Mouse (Mus musculus) hindbrain, embryonic 11.5 days (tissue): Measurements from ENCODE around the gene Olfr1112. TPM values are rescaled to one million over a fixed set of nuclear protein-coding genes. Genes with fewer than 3 reads are reported as not detected.
"Not testable (repeated sequence)": the region's sequence is repeated elsewhere in the genome, so short reads cannot be mapped to it uniquely, and the experiment has no call there.

Source experiments
- ATAC-seq: fragments of 200-750 bp; cut with Nextera tagmentation; 2 replicates; pipeline ENCODE4 v1.8.0; 2017; ENCODE audit warnings: mild to moderate bottlenecking, moderate TSS enrichment, moderate library complexity; ENCODE audit not compliant: low FRiP score
- DNase-seq: peaks from one replicate; pipeline ENCODE4 v3.0.0-alpha.2; 2015; ENCODE audit warnings: low spot score
- H3K27ac ChIP-seq: fragments of 300-500 bp; sonication (generic); 2 replicates; pipeline ENCODE4 v1.5.1; 2014; ENCODE audit warnings: mild to moderate bottlenecking, low read depth, low read length
- H3K27me3 ChIP-seq: fragments of 300-500 bp; sonication (generic); 2 replicates; pipeline ENCODE4 v1.6.1; 2014; ENCODE audit warnings: mild to moderate bottlenecking, low read length, moderate library complexity, mixed read lengths; ENCODE audit not compliant: control insufficient read depth, insufficient read depth
- H3K36me3 ChIP-seq: fragments of 300-500 bp; sonication (generic); 2 replicates; pipeline ENCODE4 v1.6.1; 2014; ENCODE audit warnings: mild to moderate bottlenecking, low read length, moderate library complexity, mixed read lengths; ENCODE audit not compliant: control insufficient read depth, insufficient read depth
- H3K4me1 ChIP-seq: fragments of 300-500 bp; sonication (generic); replicated peaks from 2 replicates; pipeline ENCODE4 v1.6.1; 2014; ENCODE audit warnings: low read length, mixed read lengths; ENCODE audit not compliant: control insufficient read depth, insufficient read depth
- H3K4me2 ChIP-seq: fragments of 300-500 bp; sonication (generic); replicated peaks from 2 replicates; pipeline ENCODE4 v1.6.1; 2014; ENCODE audit warnings: mild to moderate bottlenecking, low read depth, low read length
- H3K4me3 ChIP-seq: fragments of 300-500 bp; sonication (generic); 2 replicates; pipeline ENCODE4 v1.5.1; 2014; ENCODE audit warnings: low read depth, low read length
- H3K9ac ChIP-seq: fragments of 300-500 bp; sonication (generic); 2 replicates; pipeline ENCODE4 v1.6.1; 2014; ENCODE audit warnings: low read depth, low read length
- H3K9me3 ChIP-seq: fragments of 300-500 bp; sonication (generic); 2 replicates; pipeline ENCODE4 v1.6.1; 2016; ENCODE audit warnings: low read length; ENCODE audit not compliant: control insufficient read depth
- WGBS: fragments of 180-500 bp; shearing (Covaris S2); extraction: QIAGEN DNeasy Blood & Tissue Kit; methylation state at CpG from one replicate; pipeline ENCODE4 v1.1.7; 2014; 5-methylcytosine and 5-hydroxymethylcytosine counted together
- polyA plus RNA-seq: library from polyadenylated mRNA; unstranded; fragments of >200 nt; fragmentation: Nextera tagmentation; extraction: Ambion mirVana; gene quantifications from 2 replicates; pipeline ENCODE4 v1.2.1, GENCODE M21; 2014

Gene Olfr1112
- polyA plus RNA-seq: not detected in 2 replicates

DNA sequence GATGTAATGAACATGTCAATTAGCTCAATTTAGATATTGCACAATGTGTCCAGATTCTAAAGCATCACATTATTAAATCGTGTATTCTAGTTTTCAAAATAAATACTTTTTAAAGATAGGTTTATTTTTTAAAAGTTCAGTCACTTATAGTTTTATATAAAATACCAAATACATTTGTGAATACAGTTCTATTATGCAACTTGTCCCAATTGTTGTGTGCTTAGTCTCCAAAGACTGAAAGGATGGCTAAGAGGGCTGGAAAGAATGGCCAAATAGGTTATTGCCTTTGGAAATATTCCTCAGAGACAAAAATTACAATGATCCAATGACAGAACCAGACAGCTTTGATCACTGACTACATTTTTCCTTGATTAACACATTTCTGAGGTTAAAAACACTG lies at the start of gene Olfr1112:
Gene Olfr1112 (plus strand): TSS at position 301 of the 400 bp plus-strand sequence.
- WGBS: 91% methylated on average over 1 of the region's 1 CpGs
- Histone ChIP-seq H3K9ac (no peak within 1 kb of the TSS), H3K9me3 (no peaks in the 10 kb centered on the region), H3K4me3 (no peak within 1 kb of the TSS), H3K27ac (no peak within 1 kb of the TSS), H3K36me3 (no peaks in the 10 kb centered on the region), H3K4me2 (no peak within 1 kb of the TSS), H3K4me1 (no peaks in the 10 kb centered on the region), H3K27me3 (no peaks in the 10 kb centered on the region)
- ATAC-seq: no peak
- no peak for DNase-seq

- WGBS: 84% methylated on average over 1 of the region's 1 CpGs
- no peak for DNase-seq
- Histone ChIP-seq H3K27ac (no peak within 1 kb of the TSS), H3K36me3 (no peaks in the 10 kb centered on the region), H3K4me2 (no peak within 1 kb of the TSS), H3K9ac (no peak within 1 kb of the TSS), H3K4me3 (no peak within 1 kb of the TSS), H3K27me3 (no peaks in the 10 kb centered on the region), H3K4me1 (no peaks in the 10 kb centered on the region), H3K9me3 (no peaks in the 10 kb centered on the region)
- no peak for ATAC-seq
These were observed 47.4 kb upstream of the Olfr1112 start, which contains the start of gene Olfr1110 for GRCm38 (mm10) chr2:87140200-87140599. Gene Olfr1110, minus strand, starts transcription at chr2:87140300.

GRCm38 (mm10) chr2:87152524-87152923 lies 35.1 kb upstream of the Olfr1112 start, which contains the start of gene Olfr1111:
Gene Olfr1111, minus strand, starts transcription at chr2:87152624.
- ATAC-seq (no peak), DNase-seq (no peak)
- no peak within 1 kb of the TSS for H3K27ac ChIP-seq
- H3K4me3 ChIP-seq: no peak within 1 kb of the TSS
- no peak within 1 kb of the TSS for H3K9ac ChIP-seq
- H3K27me3 ChIP-seq: no peaks in the 10 kb centered on the region
- H3K9me3 ChIP-seq: no peaks in the 10 kb centered on the region
- H3K4me2 ChIP-seq: no peak within 1 kb of the TSS
- H3K36me3 ChIP-seq: no peaks in the 10 kb centered on the region
- no peaks in the 10 kb centered on the region for H3K4me1 ChIP-seq

GRCm38 (mm10) chr2:87167731-87168130 lies 19.9 kb upstream of the Olfr1112 start:
- H3K4me3 ChIP-seq, H3K4me2 ChIP-seq, ATAC-seq, H3K4me1 ChIP-seq, H3K9ac ChIP-seq, H3K27me3 ChIP-seq, H3K27ac ChIP-seq, DNase-seq, H3K36me3 ChIP-seq, H3K9me3 ChIP-seq: not testable (repeated sequence)
- WGBS: 85% methylated on average over 2 of the region's 2 CpGs

DNA sequence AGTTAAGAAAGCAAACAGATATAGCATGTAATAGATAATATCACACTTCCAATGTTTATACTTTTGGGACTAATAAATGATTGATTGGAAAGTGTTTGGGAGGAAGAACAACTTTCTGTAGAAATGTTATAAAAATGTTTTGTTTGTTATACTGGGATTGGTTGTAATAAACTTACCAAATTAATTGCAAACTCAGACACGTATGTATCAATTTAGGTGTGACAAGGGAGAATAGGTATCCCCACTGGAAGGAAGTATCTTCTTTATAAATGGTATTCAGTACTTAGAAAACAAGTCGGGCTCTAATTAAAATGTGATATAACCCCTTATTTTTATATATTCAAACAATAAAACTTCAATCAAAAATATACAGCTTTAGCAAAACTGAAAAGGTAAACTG lies 21.1 kb downstream of the Olfr1112 start, which contains the start of gene Olfr1113:
Gene Olfr1113 (plus strand): TSS at position 301 of the 400 bp plus-strand sequence.
- Histone ChIP-seq H3K9me3 (no peaks in the 10 kb centered on the region), H3K4me2 (no peak within 1 kb of the TSS), H3K27me3 (no peaks in the 10 kb centered on the region), H3K36me3 (no peaks in the 10 kb centered on the region), H3K27ac (no peak within 1 kb of the TSS), H3K9ac (no peak within 1 kb of the TSS), H3K4me3 (no peak within 1 kb of the TSS), H3K4me1 (no peaks in the 10 kb centered on the region)
- 86% methylated on average over 2 of the region's 2 CpGs for WGBS
- ATAC-seq: no peak
- no peak for DNase-seq

Other genes with a start within 250 kb of the Olfr1112 start
- gene Olfr1099, start 227.1 kb upstream of the Olfr1112 start, polyA plus RNA-seq: not detected in 2 replicates
- gene Olfr1100, start 207.8 kb upstream of the Olfr1112 start, polyA plus RNA-seq: not detected in 2 replicates
- gene Olfr1101, start 196.6 kb upstream of the Olfr1112 start, polyA plus RNA-seq: not detected in 2 replicates
- gene Olfr1102, start 189.4 kb upstream of the Olfr1112 start, polyA plus RNA-seq: not detected in 2 replicates
- not detected in 2 replicates for gene Olfr1104, start 160.7 kb upstream of the Olfr1112 start, polyA plus RNA-seq
- not detected in 2 replicates for gene Olfr1105, start 151.3 kb upstream of the Olfr1112 start, polyA plus RNA-seq
- gene Olfr1106, start 135.5 kb upstream of the Olfr1112 start, polyA plus RNA-seq: not detected in 2 replicates
- gene Olfr1107, start 112.0 kb upstream of the Olfr1112 start, polyA plus RNA-seq: not detected in 2 replicates
- gene Olfr1109, start 91.8 kb upstream of the Olfr1112 start, polyA plus RNA-seq: not detected in 2 replicates
- not detected in 2 replicates for gene Olfr259, start 73.2 kb upstream of the Olfr1112 start, polyA plus RNA-seq
- not detected in 2 replicates for gene Olfr1110, start 47.5 kb upstream of the Olfr1112 start, polyA plus RNA-seq
- gene Olfr1111, start 35.2 kb upstream of the Olfr1112 start, polyA plus RNA-seq: not detected in 2 replicates
- gene Olfr1113, start 21.2 kb downstream of the Olfr1112 start, polyA plus RNA-seq: not detected in 2 replicates
- gene Olfr1115, start 60.2 kb downstream of the Olfr1112 start, polyA plus RNA-seq: not detected in 2 replicates
- gene Olfr1116, start 79.7 kb downstream of the Olfr1112 start, polyA plus RNA-seq: not detected in 2 replicates
- not detected in 2 replicates for gene Olfr1118, start 119.8 kb downstream of the Olfr1112 start, polyA plus RNA-seq
- not detected in 2 replicates for gene Olfr1120, start 167.0 kb downstream of the Olfr1112 start, polyA plus RNA-seq
- gene Olfr1121, start 182.1 kb downstream of the Olfr1112 start, polyA plus RNA-seq: not detected in 2 replicates
- gene Olfr1122, start 198.1 kb downstream of the Olfr1112 start, polyA plus RNA-seq: not detected in 2 replicates
- gene Olfr1123, start 228.8 kb downstream of the Olfr1112 start, polyA plus RNA-seq: not detected in 2 replicates
- gene Olfr1124, start 242.5 kb downstream of the Olfr1112 start, polyA plus RNA-seq: 0.06 and 0.09 TPM in 2 replicates